Mouse (Mus musculus) C2C12 (cell line): ENCODE data around the gene Bicral. TPM values are rescaled to one million over a fixed set of nuclear protein-coding genes. Genes with fewer than 3 reads are reported as not detected.
"Not testable (repeated sequence)": the region's sequence is repeated elsewhere in the genome, so short reads cannot be mapped to it uniquely, and the experiment has no call there.

Experiments used
- H3K27me3 ChIP-seq: one replicate; pipeline ENCODE4 v1.6.1; 2011; ENCODE audit not compliant: control insufficient read depth, insufficient read depth, insufficient read length
- H3K36me3 ChIP-seq: one replicate; pipeline ENCODE4 v1.6.1; 2011; ENCODE audit not compliant: control insufficient read depth, insufficient read depth
- H3K4me3 ChIP-seq: one replicate; pipeline ENCODE4 v1.5.1; 2011; ENCODE audit warnings: mild to moderate bottlenecking, control low read depth; ENCODE audit not compliant: poor library complexity, insufficient read depth, severe bottlenecking
- H3K79me2 ChIP-seq: one replicate; pipeline ENCODE4 v1.6.1; 2011; ENCODE audit not compliant: control insufficient read depth, insufficient read depth
- H3K79me3 ChIP-seq: one replicate; pipeline ENCODE4 v1.6.1; 2011; ENCODE audit warnings: low read depth, control low read depth
- H3ac ChIP-seq: one replicate; pipeline ENCODE3; 2011; ENCODE audit warnings: low read depth; ENCODE audit not compliant: control insufficient read depth, insufficient read length
- CEBPB ChIP-seq: IDR thresholded peaks from one replicate; pipeline ENCODE4 v1.6.1; 2011; ENCODE audit warnings: low read depth, mild to moderate bottlenecking, control low read depth, moderate library complexity
- CTCF ChIP-seq: IDR thresholded peaks from one replicate; pipeline ENCODE4 v1.5.1; 2011; ENCODE audit not compliant: control insufficient read depth, insufficient read depth, insufficient read length
- FOSL1 ChIP-seq: IDR thresholded peaks from one replicate; pipeline ENCODE4 v1.8.0; 2011; ENCODE audit warnings: mild to moderate bottlenecking, low read length; ENCODE audit not compliant: poor library complexity, insufficient read depth, severe bottlenecking
- MAX ChIP-seq: IDR thresholded peaks from one replicate; pipeline ENCODE4 v1.6.1; 2011; ENCODE audit warnings: mild to moderate bottlenecking, control low read depth
- MYOD1 ChIP-seq: IDR thresholded peaks from one replicate; pipeline ENCODE4 v1.6.1; 2011; ENCODE audit warnings: low read depth; ENCODE audit not compliant: control insufficient read depth, insufficient read length
- MYOG ChIP-seq: IDR thresholded peaks from one replicate; pipeline ENCODE4 v1.6.1; 2011; ENCODE audit not compliant: control insufficient read depth, insufficient read length; ENCODE audit errors: extremely low read depth
- USF1 ChIP-seq: IDR thresholded peaks from one replicate; pipeline ENCODE4 v1.6.1; 2011; ENCODE audit warnings: low read depth, mild to moderate bottlenecking, control low read depth, moderate library complexity
- polyA plus RNA-seq: library from polyadenylated mRNA; unstranded; fragments of >200 nt; fragmentation: generic; extraction: Trizol; gene quantifications from one replicate; pipeline ENCODE4 v1.2.1, GENCODE M21; 2012; ENCODE audit warnings: missing spikeins

Bicral gene
- polyA plus RNA-seq, 1 experiment, result 3.9 TPM

DNA sequence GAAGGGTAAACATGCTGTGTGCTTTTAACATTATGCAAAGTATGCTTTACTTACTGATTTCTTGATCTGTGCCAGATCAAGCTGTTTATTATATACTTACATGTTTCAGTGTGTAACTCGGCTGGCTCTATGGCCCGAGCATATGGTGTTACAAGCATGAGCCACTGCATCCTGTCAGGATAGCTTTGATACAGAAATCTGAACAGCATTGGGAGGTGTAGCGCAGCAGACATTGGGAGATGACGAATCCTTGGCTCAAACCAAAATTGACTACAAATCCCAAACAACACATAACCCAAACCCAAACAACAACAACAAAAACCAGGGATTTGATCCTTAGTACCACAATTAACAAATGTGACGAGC lies 86.3 kb downstream of the Bicral start:
- H3K36me3 ChIP-seq, result peaks cover 30% of the 10 kb centered on the region
- TF ChIP-seq CEBPB (no peak), MYOG (no peak), MYOD1 (no peak), MAX (no peak), CTCF (no peak), USF1 (no peak), FOSL1 (no peak)
- no peaks in the 10 kb centered on the region for H3K79me2 ChIP-seq
- peak overlapping the region; percentile 55 for H3ac ChIP-seq
- H3K79me3 ChIP-seq, result no peaks in the 10 kb centered on the region
- H3K4me3 ChIP-seq, result peak overlapping the region; percentile 81
- no peaks in the 10 kb centered on the region for H3K27me3 ChIP-seq

- H3K79me2 ChIP-seq, result no peaks in the 10 kb centered on the region
- no peaks in the 10 kb centered on the region for H3K79me3 ChIP-seq
- peaks cover 28% of the 10 kb centered on the region for H3K36me3 ChIP-seq
- no peaks in the 10 kb centered on the region for H3K27me3 ChIP-seq
- no peak overlapping the region for H3K4me3 ChIP-seq
- TF ChIP-seq MYOG (no peak), MAX (no peak), CTCF (no peak), FOSL1 (no peak), MYOD1 (no peak), USF1 (no peak), CEBPB (no peak)
- no peak overlapping the region for H3ac ChIP-seq
Measured at GRCm38 (mm10) chr17:46771616-46772015, 86.7 kb downstream of the Bicral start.

DNA sequence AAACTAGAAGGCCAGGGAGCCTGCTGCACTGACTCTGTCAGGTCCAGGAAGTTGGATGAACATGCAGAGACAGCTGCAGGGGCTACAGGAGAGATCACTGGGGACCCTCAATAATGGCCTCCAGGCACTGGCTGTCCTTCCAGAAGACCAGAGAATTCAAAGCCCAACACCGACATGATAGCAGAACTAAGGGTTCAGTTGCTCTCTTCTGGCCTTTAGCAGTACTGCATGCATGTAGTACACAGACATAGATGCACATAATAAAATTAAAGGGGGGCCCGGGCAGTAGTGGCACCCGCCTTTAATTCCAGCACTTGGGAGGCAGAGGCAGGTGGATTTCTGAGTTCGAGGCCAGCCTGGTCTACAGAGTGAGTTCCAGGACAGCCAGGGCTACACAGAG lies 87.3 kb downstream of the Bicral start:
- H3K36me3 ChIP-seq, result peaks cover 22% of the 10 kb centered on the region
- TF ChIP-seq MYOG, result no peak
- TF ChIP-seq MYOD1, result no peak
- no peak for TF ChIP-seq FOSL1
- TF ChIP-seq CTCF, result no peak
- TF ChIP-seq MAX, result no peak
- no peak for TF ChIP-seq CEBPB
- no peak for TF ChIP-seq USF1
- H3K79me3 ChIP-seq, result no peaks in the 10 kb centered on the region

DNA sequence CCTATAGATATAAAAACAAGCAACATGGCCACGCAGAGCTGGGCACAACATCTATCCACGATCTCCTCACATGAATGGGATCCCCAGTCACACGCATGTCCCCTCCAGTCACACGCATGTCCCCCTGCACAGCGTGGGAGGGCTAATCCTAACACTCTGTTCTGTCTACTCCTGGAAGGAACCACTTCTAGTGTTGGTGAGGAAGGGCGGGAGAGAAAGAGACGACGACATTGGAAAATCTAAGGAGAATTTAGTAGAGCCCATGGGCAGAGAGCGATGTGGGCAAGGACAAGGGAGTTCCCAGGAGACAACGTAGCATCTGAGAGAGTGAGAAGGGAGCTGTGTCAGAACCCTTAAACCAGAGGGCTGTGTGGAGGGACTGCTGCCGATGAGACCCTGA lies 87.7 kb downstream of the Bicral start:
- no peak overlapping the region for H3ac ChIP-seq
- H3K36me3 ChIP-seq, result peaks cover 18% of the 10 kb centered on the region
- H3K27me3 ChIP-seq, result no peaks in the 10 kb centered on the region
- H3K79me3 ChIP-seq, result no peaks in the 10 kb centered on the region
- H3K4me3 ChIP-seq, result no peak overlapping the region
- TF ChIP-seq MYOD1, result no peak
- no peak for TF ChIP-seq MAX
- TF ChIP-seq CEBPB, result no peak
- no peak for TF ChIP-seq CTCF
- TF ChIP-seq MYOG, result no peak
- no peak for TF ChIP-seq USF1
- TF ChIP-seq FOSL1, result no peak
- H3K79me2 ChIP-seq, result no peaks in the 10 kb centered on the region

More for the DNA sequence above, 87.3 kb downstream of the Bicral start:
- no peaks in the 10 kb centered on the region for H3K27me3 ChIP-seq
- H3K79me2 ChIP-seq, result no peaks in the 10 kb centered on the region
- no peak overlapping the region for H3K4me3 ChIP-seq
- H3ac ChIP-seq, result no peak overlapping the region

GRCm38 (mm10) chr17:46767868-46768267 lies 90.4 kb downstream of the Bicral start:
- Histone ChIP-seq H3ac (no peak overlapping the region), H3K4me3 (no peak overlapping the region), H3K27me3 (peaks cover 4% of the 10 kb centered on the region), H3K36me3 (no peaks in the 10 kb centered on the region), H3K79me2 (no peaks in the 10 kb centered on the region), H3K79me3 (no peaks in the 10 kb centered on the region)
- TF ChIP-seq MYOG (no peak), FOSL1 (no peak), MAX (no peak), MYOD1 (no peak)

GRCm38 (mm10) chr17:46764916-46765315 lies 93.4 kb downstream of the Bicral start:
- not testable (repeated sequence) for H3ac ChIP-seq, H3K36me3 ChIP-seq, H3K27me3 ChIP-seq, H3K4me3 ChIP-seq, H3K79me2 ChIP-seq, H3K79me3 ChIP-seq
